Mouse (Mus musculus) liver, adult 2 months (tissue): ENCODE measurements around the gene Fgfr1op2. TPM values are rescaled to one million over a fixed set of nuclear protein-coding genes. Genes with fewer than 3 reads are reported as not detected.
A peak's percentile ranks its signal among the peaks of the same experiment; 100 is the strongest.

ENCODE experiments used
- DNase-seq: peaks from one replicate; pipeline ENCODE4 v3.0.0-alpha.2; 2011; ENCODE audit warnings: low read depth, low spot score; ENCODE audit errors: extremely low read depth
- H3K27ac ChIP-seq: fragments of 200-500 bp; replicated peaks from 2 replicates; pipeline ENCODE4 v1.5.1; 2012; ENCODE audit warnings: low read depth, mild to moderate bottlenecking, control low read depth, inconsistent platforms, low read length; ENCODE audit not compliant: insufficient read depth
- H3K27me3 ChIP-seq: fragments of 200-500 bp; 2 replicates; pipeline ENCODE4 v1.6.1; 2012; ENCODE audit warnings: mild to moderate bottlenecking, moderate library complexity, low read length, inconsistent platforms; ENCODE audit not compliant: control insufficient read depth, insufficient read depth
- H3K36me3 ChIP-seq: fragments of 200-500 bp; 2 replicates; pipeline ENCODE4 v1.6.1; 2012; ENCODE audit warnings: low read length, inconsistent platforms; ENCODE audit not compliant: control insufficient read depth, insufficient read depth
- H3K4me1 ChIP-seq: fragments of 200-500 bp; 2 replicates; pipeline ENCODE4 v1.6.1; 2011; ENCODE audit warnings: low read length; ENCODE audit not compliant: control insufficient read depth, insufficient read depth
- H3K4me3 ChIP-seq: fragments of 200-500 bp; 2 replicates; pipeline ENCODE4 v1.5.1; 2011; ENCODE audit warnings: low read depth, mild to moderate bottlenecking, control low read depth, low read length, moderate library complexity; ENCODE audit not compliant: insufficient read depth
- H3K79me2 ChIP-seq: fragments of 200-500 bp; 2 replicates; pipeline ENCODE4 v1.6.1; 2012; ENCODE audit warnings: inconsistent platforms, mild to moderate bottlenecking, low read length, moderate library complexity; ENCODE audit not compliant: control insufficient read depth, insufficient read depth
- H3K9ac ChIP-seq: fragments of 200-500 bp; 2 replicates; pipeline ENCODE4 v1.6.1; 2012; ENCODE audit warnings: low read depth, mild to moderate bottlenecking, control low read depth, inconsistent platforms, low read length
- CTCF ChIP-seq: fragments of 200-500 bp; IDR thresholded peaks from 2 replicates; pipeline ENCODE4 v1.5.1; 2011; ENCODE audit warnings: low read depth, low read length, control low read depth
- POLR2A ChIP-seq: fragments of 200-500 bp; IDR thresholded peaks from 2 replicates; pipeline ENCODE4 v1.6.1; 2011; ENCODE audit warnings: low read length, control low read depth; ENCODE audit not compliant: insufficient read depth; ENCODE audit errors: extremely low read depth
- WGBS: fragments of 180-500 bp; shearing (Covaris S2); methylation state at CpG from one replicate; pipeline ENCODE4 v1.1.7; 2018; 5-methylcytosine and 5-hydroxymethylcytosine counted together
- polyA plus RNA-seq: library from polyadenylated mRNA; depleted of rRNA; stranded (reverse); fragments of >200 nt; gene quantifications from 2 replicates; pipeline ENCODE4 v1.2.3, GENCODE M21; 2012; rRNA removed
- total RNA-seq: library from RNA; depleted of rRNA; stranded (reverse); fragments of >200 nt; gene quantifications from 2 replicates; pipeline ENCODE4 v1.2.3, GENCODE M21; 2014; rRNA removed

Fgfr1op2 gene
- 38.3 and 46.0 TPM in 2 replicates for total RNA-seq
- 30.9 and 33.5 TPM in 2 replicates for polyA plus RNA-seq

DNA sequence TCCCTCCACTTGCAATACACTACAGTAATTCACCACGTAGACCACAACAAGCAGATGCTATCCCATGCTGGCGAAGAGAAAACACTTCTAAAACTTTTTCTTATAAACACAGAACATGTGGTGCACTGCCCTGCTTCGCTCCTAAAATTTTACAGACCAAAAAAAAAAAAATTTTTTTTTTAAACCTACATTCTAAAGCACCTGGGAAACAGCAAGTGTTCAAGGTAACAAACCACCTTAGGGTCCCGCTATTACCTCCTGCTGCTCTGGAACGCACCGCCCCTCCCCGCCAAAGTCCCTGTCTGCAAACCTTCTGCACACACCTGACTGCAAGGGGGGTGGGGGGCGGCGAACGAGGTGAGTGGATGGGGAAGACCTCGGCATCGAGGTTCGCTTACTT lies at the start of gene Fgfr1op2:
Gene Fgfr1op2 (plus strand): TSS at position 301 of the 400 bp plus-strand sequence.
- Histone ChIP-seq H3K4me3 (peak within 1 kb of the TSS; percentile 84), H3K27ac (peak within 1 kb of the TSS; percentile 95), H3K36me3 (peaks cover 9% of the 10 kb centered on the region; the same call in 1 of the 2 replicates), H3K9ac (peak within 1 kb of the TSS; percentile 93), H3K27me3 (no peaks in the 10 kb centered on the region), H3K4me1 (peaks cover 12% of the 10 kb centered on the region; the same call in 1 of the 2 replicates), H3K79me2 (peaks cover 3% of the 10 kb centered on the region; the same call in 1 of the 2 replicates)
- no peak for DNase-seq
- TF ChIP-seq POLR2A (no peak), CTCF (no peak)
- WGBS, result 0% methylated on average over 13 of the region's 13 CpGs

DNA sequence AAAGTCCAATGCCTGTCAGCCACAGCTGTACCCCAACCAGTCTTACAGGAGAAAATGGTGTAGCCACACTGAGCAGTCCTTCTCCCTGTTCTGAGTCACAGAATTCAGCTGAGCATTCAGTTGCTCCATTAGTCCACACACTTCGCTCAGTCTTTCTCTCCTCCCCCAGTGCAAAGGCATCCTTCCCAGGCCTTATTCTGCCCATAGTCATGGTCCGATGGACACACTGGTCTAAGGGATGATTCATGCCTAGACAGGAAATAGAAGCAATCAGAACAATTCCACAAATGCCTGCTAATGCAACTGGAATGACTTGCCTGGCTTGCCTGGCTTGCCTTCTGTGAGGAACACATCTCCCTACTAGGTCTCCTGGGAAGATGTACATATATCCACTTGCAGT lies 49.5 kb upstream of the Fgfr1op2 start:
- WGBS, result 83% methylated on average over 2 of the region's 2 CpGs
- H3K4me1 ChIP-seq, result no peaks in the 10 kb centered on the region
- TF ChIP-seq POLR2A, result no peak
- TF ChIP-seq CTCF, result no peak
- no peak overlapping the region for H3K27ac ChIP-seq
- no peak overlapping the region for H3K4me3 ChIP-seq
- no peak for DNase-seq
- H3K27me3 ChIP-seq, result no peaks in the 10 kb centered on the region
- no peaks in the 10 kb centered on the region for H3K36me3 ChIP-seq
- H3K9ac ChIP-seq, result no peak overlapping the region
- H3K79me2 ChIP-seq, result no peaks in the 10 kb centered on the region

DNA sequence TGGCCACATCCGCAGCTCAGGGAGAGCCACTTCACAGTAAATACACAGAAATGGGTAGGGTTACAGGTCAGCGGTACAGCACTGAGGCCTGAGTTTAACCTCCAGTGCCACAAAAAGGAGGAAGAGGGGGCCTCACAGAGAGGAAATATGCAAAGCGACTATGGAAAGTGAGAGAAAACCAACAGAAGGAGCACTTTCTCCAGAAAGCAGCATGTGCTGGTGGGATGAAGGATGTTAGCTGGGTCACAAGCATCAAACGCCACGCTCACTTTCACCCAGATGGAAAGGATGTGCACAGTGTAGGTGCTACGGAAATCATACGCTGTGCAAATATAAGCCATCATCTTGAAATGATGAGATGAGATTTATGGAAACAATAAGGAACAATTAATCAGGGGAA lies 46.6 kb upstream of the Fgfr1op2 start:
- Histone ChIP-seq H3K79me2 (no peaks in the 10 kb centered on the region), H3K27ac (no peak overlapping the region; the same call in 1 of the 2 replicates), H3K4me1 (no peaks in the 10 kb centered on the region), H3K9ac (no peak overlapping the region), H3K4me3 (no peak overlapping the region), H3K27me3 (no peaks in the 10 kb centered on the region; the same call in 1 of the 2 replicates), H3K36me3 (no peaks in the 10 kb centered on the region)
- 79% methylated on average over 7 of the region's 7 CpGs for WGBS
- TF ChIP-seq CTCF (no peak), POLR2A (no peak)
- DNase-seq, result no peak

DNA sequence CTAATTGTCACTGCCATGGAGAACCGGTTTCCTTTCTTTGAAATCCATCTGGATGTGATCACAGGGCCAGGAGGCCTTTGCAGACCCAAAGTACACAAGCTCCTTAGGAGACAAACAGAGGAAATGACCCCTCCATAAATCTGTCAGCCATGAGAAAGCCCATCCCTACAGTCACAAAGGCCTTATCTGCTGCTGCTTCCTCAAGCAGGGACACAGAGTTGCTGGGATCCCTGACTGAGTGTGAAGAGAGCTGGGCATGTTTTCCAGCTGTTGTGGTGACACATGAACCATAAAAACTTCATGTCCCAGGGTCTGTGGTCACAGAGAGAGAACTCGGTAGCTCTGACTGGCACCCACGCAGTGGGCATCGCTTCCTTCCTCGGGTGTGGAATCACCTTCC lies 46.2 kb upstream of the Fgfr1op2 start:
- no peak for TF ChIP-seq POLR2A
- no peak for TF ChIP-seq CTCF
- no peak overlapping the region for H3K9ac ChIP-seq
- H3K4me3 ChIP-seq, result no peak overlapping the region
- no peaks in the 10 kb centered on the region for H3K79me2 ChIP-seq
- H3K4me1 ChIP-seq, result no peaks in the 10 kb centered on the region
- WGBS, result 74% methylated on average over 5 of the region's 5 CpGs
- DNase-seq, result peak; percentile 22
- H3K27ac ChIP-seq, result no peak overlapping the region
- H3K27me3 ChIP-seq, result no peaks in the 10 kb centered on the region; the same call in 1 of the 2 replicates
- H3K36me3 ChIP-seq, result no peaks in the 10 kb centered on the region

DNA sequence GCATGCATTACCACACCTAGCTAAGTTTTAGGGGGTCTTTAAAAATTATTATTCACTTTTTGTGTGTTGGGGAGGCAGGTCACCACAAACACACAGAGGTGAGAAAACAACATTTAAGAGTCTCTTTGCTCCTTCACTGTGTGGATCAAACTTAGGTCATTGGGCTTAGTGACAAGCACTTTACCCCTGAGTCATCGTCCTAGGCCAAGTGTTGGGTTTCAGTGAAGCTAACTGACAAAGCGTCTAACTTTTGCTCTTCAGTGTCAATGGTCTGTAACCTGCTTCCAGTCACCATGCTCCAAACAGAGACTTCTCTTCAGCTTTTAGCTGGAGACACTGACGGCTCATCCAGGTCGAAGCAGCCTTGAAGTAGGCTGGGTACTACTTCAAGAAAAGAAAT lies 43.9 kb upstream of the Fgfr1op2 start:
- no peak overlapping the region for H3K9ac ChIP-seq
- 94% methylated on average over 4 of the region's 4 CpGs for WGBS
- TF ChIP-seq CTCF (no peak), POLR2A (no peak)
- no peaks in the 10 kb centered on the region for H3K79me2 ChIP-seq
- no peak overlapping the region for H3K4me3 ChIP-seq
- H3K27me3 ChIP-seq, result no peaks in the 10 kb centered on the region; the same call in 1 of the 2 replicates
- no peaks in the 10 kb centered on the region for H3K4me1 ChIP-seq
- H3K36me3 ChIP-seq, result no peaks in the 10 kb centered on the region
- no peak overlapping the region for H3K27ac ChIP-seq
- no peak for DNase-seq

DNA sequence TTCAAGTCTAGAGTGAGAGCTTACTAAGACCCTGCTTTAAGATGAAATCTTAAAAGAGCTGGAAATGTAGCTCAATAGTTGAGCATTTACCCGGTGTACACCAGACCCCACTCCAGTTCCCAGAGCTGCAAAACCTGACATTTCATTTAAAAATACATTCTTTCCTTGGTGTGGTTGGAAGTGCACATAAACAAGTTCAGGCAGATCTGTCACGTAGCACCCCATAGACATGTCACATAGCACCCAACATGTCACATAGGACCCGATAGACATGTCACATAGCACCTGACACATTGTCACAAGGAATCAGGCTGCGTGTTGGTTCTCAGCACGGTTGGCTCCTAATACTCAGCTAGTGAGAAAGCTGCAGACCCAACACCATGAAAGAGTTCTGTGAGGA lies 41.5 kb upstream of the Fgfr1op2 start:
- no peaks in the 10 kb centered on the region for H3K79me2 ChIP-seq
- H3K4me3 ChIP-seq, result no peak overlapping the region
- H3K4me1 ChIP-seq, result no peaks in the 10 kb centered on the region
- WGBS, result 98% methylated on average over 5 of the region's 5 CpGs
- no peak for DNase-seq
- H3K27me3 ChIP-seq, result no peaks in the 10 kb centered on the region; the same call in 1 of the 2 replicates
- no peak overlapping the region for H3K27ac ChIP-seq
- H3K9ac ChIP-seq, result no peak overlapping the region
- TF ChIP-seq CTCF (no peak), POLR2A (no peak)
- no peaks in the 10 kb centered on the region for H3K36me3 ChIP-seq
